Mouse (Mus musculus) megakaryocyte, embryonic 14.5 days (primary cell): ENCODE results near the gene Rhox4b.
"Not testable (repeated sequence)": the region's sequence is repeated elsewhere in the genome, so short reads cannot be mapped to it uniquely, and the experiment has no call there.

Experiments used
- FLI1 ChIP-seq: IDR thresholded peaks from 2 replicates; pipeline ENCODE4 v1.6.1; 2012; ENCODE audit warnings: low read length, inconsistent platforms, mixed read lengths
- GATA1 ChIP-seq: IDR thresholded peaks from 3 replicates; pipeline ENCODE4 v1.6.1; 2012; ENCODE audit warnings: mixed read lengths, low read length, inconsistent platforms, borderline replicate concordance

DNA sequence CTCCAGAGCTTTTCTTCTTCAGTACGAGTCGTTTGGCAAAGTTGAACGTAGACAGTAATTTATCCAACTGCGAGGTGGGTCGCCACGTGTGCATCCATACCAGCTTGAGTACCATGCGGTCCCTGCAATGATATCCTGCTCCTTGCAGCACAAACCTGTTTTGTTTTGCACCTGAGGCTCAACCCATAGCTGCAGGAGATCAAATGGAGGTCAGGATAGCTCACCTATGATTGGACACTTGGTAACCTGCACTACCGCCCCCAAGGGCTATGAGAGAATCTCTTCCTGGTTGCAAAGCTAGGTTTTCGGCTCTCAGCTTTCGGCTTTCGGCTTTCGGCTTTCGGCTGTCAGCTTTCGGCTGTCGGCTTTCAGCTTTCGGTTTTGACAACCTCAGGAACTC, 41.7 kb upstream of the Rhox4b start, which contains the start of gene Rhox4a2:
- TF ChIP-seq GATA1, FLI1: not testable (repeated sequence)
